Mouse (Mus musculus): ENCODE measurements around the gene Megf8. TPM values are rescaled to one million over a fixed set of nuclear protein-coding genes. Genes with fewer than 3 reads are reported as not detected.
A peak's percentile ranks its signal among the peaks of the same experiment; 100 is the strongest.

Gene Megf8
- polyA plus RNA-seq, 1 experiment from 2014 or later = 18.2 TPM

DNA sequence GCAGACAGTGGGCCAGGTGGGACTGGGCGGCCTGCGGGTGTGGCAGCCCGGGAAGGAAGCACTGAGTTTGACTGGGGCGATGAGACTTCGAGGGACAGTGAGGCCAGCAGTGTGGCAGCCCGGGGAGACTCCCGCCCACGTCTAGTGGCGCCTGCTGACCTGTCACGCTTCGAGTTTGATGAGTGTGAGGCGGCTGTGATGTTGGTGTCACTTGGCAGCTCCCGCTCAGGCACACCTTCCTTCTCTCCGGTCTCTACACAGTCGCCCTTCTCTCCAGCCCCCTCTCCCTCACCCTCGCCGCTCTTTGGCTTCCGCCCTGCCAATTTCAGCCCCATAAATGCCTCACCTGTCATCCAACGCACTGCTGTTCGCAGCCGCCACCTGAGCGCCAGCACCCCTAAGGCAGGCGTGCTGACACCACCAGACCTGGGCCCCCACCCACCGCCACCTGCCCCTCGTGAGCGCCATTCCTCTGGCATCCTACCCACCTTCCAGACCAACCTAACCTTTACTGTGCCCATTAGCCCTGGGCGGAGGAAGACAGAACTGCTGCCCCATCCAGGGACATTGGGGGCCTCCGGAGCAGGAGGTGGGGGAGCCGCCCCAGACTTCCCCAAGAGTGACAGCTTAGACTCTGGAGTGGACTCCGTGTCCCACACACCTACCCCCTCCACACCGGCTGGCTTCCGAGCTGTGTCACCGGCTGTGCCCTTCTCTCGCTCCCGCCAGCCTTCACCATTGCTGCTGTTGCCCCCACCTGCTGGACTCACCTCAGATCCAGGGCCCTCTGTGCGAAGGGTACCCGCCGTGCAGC lies 44.3 kb upstream of the Megf8 start:
- Histone ChIP-seq H3K27ac (ENCODE audit: low read length) (no peak overlapping the region), H3K4me2 (replicated peaks; ENCODE audit: low read depth, low read length) (no peak overlapping the region), H3K27me3 (ENCODE audit: insufficient read depth, low read length) (no peaks in the 10 kb centered on the region), H3K9ac (replicated peaks; ENCODE audit: low read length) (0 out of 2 replicates have a peak overlapping the region, but pooled peaks have one; percentile 16), H3K36me3 (ENCODE audit: insufficient read depth, low read length) (peaks cover 27% of the 10 kb centered on the region), H3K9me3 (ENCODE audit: low read length) (no peaks in the 10 kb centered on the region), H3K4me1 (ENCODE audit: insufficient read depth, low read length) (peaks cover 48% of the 10 kb centered on the region), H3K4me3 (ENCODE audit: low read length) (no peak overlapping the region)
- ATAC-seq (ENCODE audit: low FRiP score, low TSS enrichment) = no peak
- 84% methylated on average over 38 of the region's 38 CpGs for WGBS

- no peaks in the 10 kb centered on the region for H3K27me3 ChIP-seq (ENCODE audit: insufficient read depth, low read length)
- H3K4me3 ChIP-seq (ENCODE audit: low read length) = no peak overlapping the region
- ATAC-seq (ENCODE audit: low FRiP score, low TSS enrichment) = no peak
- 91% methylated on average over 22 of the region's 22 CpGs for WGBS
- H3K9ac ChIP-seq (replicated peaks; ENCODE audit: low read length) = 0 out of 2 replicates have a peak overlapping the region, but pooled peaks have one; percentile 19
- H3K27ac ChIP-seq (ENCODE audit: low read length) = no peak overlapping the region
- no peaks in the 10 kb centered on the region for H3K9me3 ChIP-seq (ENCODE audit: low read length)
- peaks cover 27% of the 10 kb centered on the region for H3K36me3 ChIP-seq (ENCODE audit: insufficient read depth, low read length)
- H3K4me2 ChIP-seq (replicated peaks; ENCODE audit: low read depth, low read length) = no peak overlapping the region
- H3K4me1 ChIP-seq (ENCODE audit: insufficient read depth, low read length) = peaks cover 53% of the 10 kb centered on the region
Measured at GRCm38 (mm10) chr7:25273259-25274241, 43.4 kb upstream of the Megf8 start.

GRCm38 (mm10) chr7:25274571-25274970 lies 42.4 kb upstream of the Megf8 start:
- peaks cover 48% of the 10 kb centered on the region for H3K4me1 ChIP-seq (ENCODE audit: insufficient read depth, low read length)
- H3K4me3 ChIP-seq (ENCODE audit: low read length) = no peak overlapping the region
- H3K27ac ChIP-seq (ENCODE audit: low read length) = 0 out of 2 replicates have a peak overlapping the region, but pooled peaks have one; percentile 14
- no peak for ATAC-seq (ENCODE audit: low FRiP score, low TSS enrichment)
- no peaks in the 10 kb centered on the region for H3K9me3 ChIP-seq (ENCODE audit: low read length)
- 57% methylated on average over 5 of the region's 5 CpGs for WGBS
- no peak overlapping the region for H3K4me2 ChIP-seq (replicated peaks; ENCODE audit: low read depth, low read length)
- H3K27me3 ChIP-seq (ENCODE audit: insufficient read depth, low read length) = no peaks in the 10 kb centered on the region
- peak overlapping the region; percentile 26; the same call in 1 of the 2 replicates for H3K9ac ChIP-seq (replicated peaks; ENCODE audit: low read length)
- peaks cover 27% of the 10 kb centered on the region for H3K36me3 ChIP-seq (ENCODE audit: insufficient read depth, low read length)

DNA sequence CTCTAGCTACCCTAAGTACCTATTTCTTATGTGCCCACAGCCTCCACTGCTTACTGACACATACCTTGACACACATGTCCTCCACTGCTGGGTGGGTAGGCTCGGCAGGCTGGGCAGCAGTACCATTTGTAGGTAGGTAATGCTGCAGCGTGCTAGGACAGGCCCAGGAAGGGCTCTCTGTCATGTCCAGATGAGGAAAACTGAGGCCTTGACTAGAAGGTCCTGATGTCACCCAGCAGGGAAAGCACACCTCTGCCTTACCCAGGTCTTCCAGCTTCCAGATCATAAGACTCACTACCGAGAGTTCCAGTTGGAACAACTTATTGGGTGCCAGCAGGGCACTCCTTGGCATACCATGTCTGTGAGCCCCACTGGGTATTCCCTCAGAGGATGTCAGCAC lies 42.0 kb upstream of the Megf8 start:
- Histone ChIP-seq H3K27me3 (ENCODE audit: insufficient read depth, low read length) (no peaks in the 10 kb centered on the region), H3K4me2 (replicated peaks; ENCODE audit: low read depth, low read length) (no peak overlapping the region), H3K4me3 (ENCODE audit: low read length) (no peak overlapping the region), H3K4me1 (ENCODE audit: insufficient read depth, low read length) (peaks cover 48% of the 10 kb centered on the region), H3K27ac (ENCODE audit: low read length) (no peak overlapping the region), H3K36me3 (ENCODE audit: insufficient read depth, low read length) (peaks cover 27% of the 10 kb centered on the region), H3K9ac (replicated peaks; ENCODE audit: low read length) (no peak overlapping the region), H3K9me3 (ENCODE audit: low read length) (no peaks in the 10 kb centered on the region)
- 87% methylated on average over 3 of the region's 3 CpGs for WGBS
- ATAC-seq (ENCODE audit: low FRiP score, low TSS enrichment) = no peak

DNA sequence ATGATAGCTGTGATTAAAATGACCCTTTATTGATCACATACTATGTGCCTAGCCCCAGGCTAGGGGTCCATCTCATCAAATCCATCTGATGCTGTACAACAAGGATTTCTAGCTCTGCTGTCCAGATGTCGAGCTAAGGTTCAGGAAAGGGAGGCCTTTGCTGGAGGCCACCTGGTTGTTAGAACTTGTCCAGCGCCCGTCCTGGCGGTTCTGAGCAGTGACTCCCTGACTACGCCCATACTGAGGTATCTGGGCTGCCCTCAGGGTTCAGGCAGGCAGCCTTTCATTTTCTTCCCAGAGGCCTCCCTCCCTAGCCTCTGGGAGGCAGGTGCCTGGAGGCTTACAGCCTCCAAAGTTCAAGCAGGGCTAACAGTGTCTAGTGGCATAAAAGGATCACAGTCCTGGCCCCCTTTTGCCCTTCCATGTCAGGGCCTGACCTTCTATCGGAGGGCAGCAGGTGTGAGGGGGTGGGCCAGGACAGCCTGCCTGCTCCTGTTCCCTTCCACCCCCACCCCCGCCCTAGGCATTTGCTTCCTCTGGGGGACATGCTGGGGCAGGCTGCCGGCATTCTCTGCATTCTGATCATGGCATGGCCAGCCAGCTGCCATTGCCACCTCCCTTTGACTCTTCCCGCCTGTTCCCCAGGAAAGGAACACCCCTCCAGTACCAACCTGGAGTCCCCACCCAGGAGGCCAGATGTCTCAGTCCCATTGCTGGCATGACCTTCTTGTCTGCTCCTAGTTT lies 41.2 kb upstream of the Megf8 start:
- H3K9ac ChIP-seq (replicated peaks; ENCODE audit: low read length) = peak overlapping the region; percentile 23
- 43% methylated on average over 9 of the region's 9 CpGs for WGBS
- peaks cover 49% of the 10 kb centered on the region for H3K4me1 ChIP-seq (ENCODE audit: insufficient read depth, low read length)
- peaks cover 27% of the 10 kb centered on the region for H3K36me3 ChIP-seq (ENCODE audit: insufficient read depth, low read length)
- H3K9me3 ChIP-seq (ENCODE audit: low read length) = no peaks in the 10 kb centered on the region
- H3K4me3 ChIP-seq (ENCODE audit: low read length) = no peak overlapping the region
- no peak for ATAC-seq (ENCODE audit: low FRiP score, low TSS enrichment)
- no peak overlapping the region for H3K4me2 ChIP-seq (replicated peaks; ENCODE audit: low read depth, low read length)
- 0 out of 2 replicates have a peak overlapping the region, but pooled peaks have one; percentile 27 for H3K27ac ChIP-seq (ENCODE audit: low read length)
- no peaks in the 10 kb centered on the region for H3K27me3 ChIP-seq (ENCODE audit: insufficient read depth, low read length)

GRCm38 (mm10) chr7:25277405-25277804 lies 39.6 kb upstream of the Megf8 start:
- peak overlapping the region; percentile 99 for H3K27ac ChIP-seq (ENCODE audit: low read length)
- H3K9ac ChIP-seq (replicated peaks; ENCODE audit: low read length) = peak overlapping the region; percentile 84
- no peak for ATAC-seq (ENCODE audit: low FRiP score, low TSS enrichment)
- peak overlapping the region; percentile 97 for H3K4me2 ChIP-seq (replicated peaks; ENCODE audit: low read depth, low read length)
- 77% methylated on average over 4 of the region's 4 CpGs for WGBS
- H3K4me3 ChIP-seq (ENCODE audit: low read length) = peak overlapping the region; percentile 78
- no peaks in the 10 kb centered on the region for H3K9me3 ChIP-seq (ENCODE audit: low read length)
- H3K36me3 ChIP-seq (ENCODE audit: insufficient read depth, low read length) = peaks cover 13% of the 10 kb centered on the region; the same call in 1 of the 2 replicates
- peaks cover 59% of the 10 kb centered on the region for H3K4me1 ChIP-seq (ENCODE audit: insufficient read depth, low read length)
- no peaks in the 10 kb centered on the region for H3K27me3 ChIP-seq (ENCODE audit: insufficient read depth, low read length)

DNA sequence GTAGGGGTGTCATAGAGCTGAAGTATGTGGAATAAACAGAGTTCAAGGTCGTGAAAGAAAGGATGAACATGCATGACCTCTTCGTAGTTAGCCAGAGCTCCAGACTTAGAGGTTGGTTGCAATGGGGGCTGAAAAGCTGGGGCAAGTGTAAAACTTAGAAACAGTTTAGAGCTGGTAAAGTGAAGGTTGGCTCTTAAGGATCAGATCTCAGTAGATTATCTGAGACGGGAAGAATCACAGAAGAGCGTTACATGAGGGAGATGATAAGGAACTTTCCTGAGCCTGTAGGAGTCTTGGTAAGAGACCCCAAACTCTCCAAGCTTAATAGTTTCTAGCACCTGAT lies 39.0 kb upstream of the Megf8 start:
- Histone ChIP-seq H3K9ac (replicated peaks; ENCODE audit: low read length) (peak overlapping the region; percentile 84), H3K4me1 (ENCODE audit: insufficient read depth, low read length) (peaks cover 61% of the 10 kb centered on the region), H3K27me3 (ENCODE audit: insufficient read depth, low read length) (no peaks in the 10 kb centered on the region), H3K4me2 (replicated peaks; ENCODE audit: low read depth, low read length) (peak overlapping the region; percentile 97), H3K27ac (ENCODE audit: low read length) (peak overlapping the region; percentile 99), H3K4me3 (ENCODE audit: low read length) (peak overlapping the region; percentile 78), H3K9me3 (ENCODE audit: low read length) (no peaks in the 10 kb centered on the region), H3K36me3 (ENCODE audit: insufficient read depth, low read length) (peaks cover 7% of the 10 kb centered on the region; the same call in 1 of the 2 replicates)
- no peak for ATAC-seq (ENCODE audit: low FRiP score, low TSS enrichment)
- WGBS = 13% methylated on average over 4 of the region's 4 CpGs

GRCm38 (mm10) chr7:25278341-25279075 lies 38.5 kb upstream of the Megf8 start:
- under 1% methylated on average over 57 of the region's 60 CpGs for WGBS
- H3K27ac ChIP-seq (ENCODE audit: low read length) = peak overlapping the region; percentile 99
- H3K9ac ChIP-seq (replicated peaks; ENCODE audit: low read length) = peak overlapping the region; percentile 84
- peaks cover 2% of the 10 kb centered on the region; the same call in 1 of the 2 replicates for H3K36me3 ChIP-seq (ENCODE audit: insufficient read depth, low read length)
- H3K9me3 ChIP-seq (ENCODE audit: low read length) = no peaks in the 10 kb centered on the region
- peak overlapping the region; percentile 97 for H3K4me2 ChIP-seq (replicated peaks; ENCODE audit: low read depth, low read length)
- no peaks in the 10 kb centered on the region for H3K27me3 ChIP-seq (ENCODE audit: insufficient read depth, low read length)
- ATAC-seq (ENCODE audit: low FRiP score, low TSS enrichment) = peak; percentile 53
- peak overlapping the region; percentile 78 for H3K4me3 ChIP-seq (ENCODE audit: low read length)
- peaks cover 66% of the 10 kb centered on the region for H3K4me1 ChIP-seq (ENCODE audit: insufficient read depth, low read length)

All from kidney, embryonic 16.5 days (tissue).